Mouse (Mus musculus): ENCODE results near the gene Vpreb3. TPM values are rescaled to one million over a fixed set of nuclear protein-coding genes. Genes with fewer than 3 reads are reported as not detected.

The Vpreb3 gene
- total RNA-seq (2023), result 6.7 TPM

GRCm38 (mm10) chr10:75942736-75943477, at the start of gene Vpreb3:
Vpreb3 (plus strand) TSS chr10:75943057.

GRCm38 (mm10) chr10:75893089-75893750, 49.6 kb upstream of the Vpreb3 start, which contains the start of gene Derl3:
Derl3 (plus strand) TSS chr10:75893413.

GRCm38 (mm10) chr10:75921026-75921725, 21.7 kb upstream of the Vpreb3 start, which contains the start of gene Smarcb1:
Smarcb1 (minus strand) TSS chr10:75921617.

GRCm38 (mm10) chr10:75932891-75933290, 10.0 kb upstream of the Vpreb3 start, which contains the start of gene Chchd10:
Chchd10 (plus strand) TSS chr10:75933130.

GRCm38 (mm10) chr10:75935680-75936541, 6.9 kb upstream of the Vpreb3 start, which contains the start of gene Mmp11:
Mmp11 (minus strand) TSS chr10:75936496.

GRCm38 (mm10) chr10:75940520-75940919, 2.3 kb upstream of the Vpreb3 start, which contains the start of gene Gm867:
Gm867 (minus strand) TSS chr10:75940672.

GRCm38 (mm10) chr10:75954381-75954811, 11.5 kb downstream of the Vpreb3 start, which contains the start of gene Gm5134:
Gm5134 (plus strand) TSS chr10:75954514.

Other genes with a start within 250 kb of the Vpreb3 start
- 113 TPM for gene Cabin1, start 178.7 kb upstream of the Vpreb3 start, total RNA-seq (2023)
- 22.5 TPM for gene Ddt, start 169.6 kb upstream of the Vpreb3 start, total RNA-seq (2023)
- gene Gm20441, start 162.1 kb upstream of the Vpreb3 start, total RNA-seq (2023), result not detected
- 1.4 TPM for gene Gstt3, start 161.6 kb upstream of the Vpreb3 start, total RNA-seq (2023)
- not detected for gene Gstt1, start 144.5 kb upstream of the Vpreb3 start, total RNA-seq (2023)
- not detected for gene Gstt4, start 120.5 kb upstream of the Vpreb3 start, total RNA-seq (2023)
- gene Gstt2, start 105.6 kb upstream of the Vpreb3 start, total RNA-seq (2023), result 15.5 TPM
- 234 TPM for gene Mif, start 82.8 kb upstream of the Vpreb3 start, total RNA-seq (2023)
- 4.4 TPM for gene Derl3, start 49.6 kb upstream of the Vpreb3 start, total RNA-seq (2023)
- 40.9 TPM for gene Smarcb1, start 21.4 kb upstream of the Vpreb3 start, total RNA-seq (2023)
- 32.8 TPM for gene Chchd10, start 9.9 kb upstream of the Vpreb3 start, total RNA-seq (2023)
- 2.8 TPM for gene Mmp11, start 6.6 kb upstream of the Vpreb3 start, total RNA-seq (2023)
- gene Gm867, start 2.4 kb upstream of the Vpreb3 start, total RNA-seq (2023), result not detected
- 1.0 TPM for gene Gm5134, start 11.5 kb downstream of the Vpreb3 start, total RNA-seq (2023)
- gene Zfp280b, start 89.6 kb downstream of the Vpreb3 start, total RNA-seq (2023), result 17.4 TPM
- not detected for gene Slc5a4b, start 167.9 kb downstream of the Vpreb3 start, total RNA-seq (2023)
- gene Slc5a4a, start 204.4 kb downstream of the Vpreb3 start, total RNA-seq (2023), result not detected